Mouse (Mus musculus): ENCODE measurements around the gene Zfp668.

- TF ChIP-seq CTCF (IDR thresholded peaks at IDR 0.05; ENCODE audit: low read depth): no peak
- TF ChIP-seq EP300 (IDR thresholded peaks at IDR 0.05; ENCODE audit: low read depth): no peak
Observed at GRCm38 (mm10) chr7:127908656-127909055, 32.0 kb upstream of the Zfp668 start.
